Mouse (Mus musculus) retina, adult 2 months (tissue): Measurements from ENCODE around the gene Gm44973.

ENCODE experiments used
- DNase-seq: peaks from one replicate; pipeline ENCODE4 v3.0.0-alpha.2; 2012; ENCODE audit warnings: low read depth, low spot score

The Gm44973 gene

GRCm38 (mm10) chr7:5080815-5081214 is 65.5 kb downstream of the Gm44973 start:
- no peak for DNase-seq

- DNase-seq, result no peak
Observed at GRCm38 (mm10) chr7:5081241-5081640, 65.9 kb downstream of the Gm44973 start.

GRCm38 (mm10) chr7:5081939-5082338 is 66.6 kb downstream of the Gm44973 start:
- DNase-seq, result no peak
